Comparison of ENCODE assay signal across 22 mouse cellular contexts in the genomic region with DNA sequence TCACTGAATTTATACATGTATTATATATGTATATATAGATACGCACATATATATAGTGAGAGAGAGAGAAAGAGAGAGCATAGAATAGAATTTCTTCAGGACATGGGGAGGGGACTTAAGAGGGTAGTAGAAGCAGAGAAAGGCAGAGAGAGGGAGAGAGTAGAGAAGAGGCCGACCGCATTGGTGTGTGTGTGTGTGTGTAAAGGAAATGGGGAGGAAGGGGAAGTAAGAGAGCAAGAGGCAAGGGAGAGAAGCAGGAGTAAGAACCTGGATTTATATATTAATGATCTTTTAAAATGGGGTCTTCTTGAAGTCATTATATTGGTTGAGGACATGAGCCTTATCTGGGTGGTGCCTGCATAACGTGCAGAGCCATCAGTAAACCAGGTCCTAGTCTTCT.
"Had no signal": no experiment of that assay in that cellular context is flagged by ENCODE, and none has a peak within 500 bp of the region (broad histone marks: within the 10 kb centered on the region; RNA-seq: fewer than 3 reads in every experiment).

No protein-coding gene starts in this region.

- H3K4me3 ChIP-seq: liver, embryonic 15.5 days; lung, embryonic 15.5 days; megakaryocyte, embryonic 14.5 days; midbrain, embryonic 13.5 days; myocyte; neural tube, embryonic 13.5 days; neural tube, embryonic 15.5 days; stomach, embryonic 15.5 days had no signal

- H3K9me3 ChIP-seq: liver, embryonic 15.5 days; lung, embryonic 15.5 days; megakaryocyte, embryonic 14.5 days; midbrain, embryonic 13.5 days; neural tube, embryonic 13.5 days; neural tube, embryonic 15.5 days; stomach, embryonic 15.5 days had no signal

- H3K4me1 ChIP-seq: liver, embryonic 15.5 days; lung, embryonic 15.5 days; midbrain, embryonic 13.5 days; neural tube, embryonic 13.5 days; neural tube, embryonic 15.5 days; stomach, embryonic 15.5 days had no signal

- H3K36me3 ChIP-seq: liver, embryonic 15.5 days; lung, embryonic 15.5 days; midbrain, embryonic 13.5 days; neural tube, embryonic 13.5 days; neural tube, embryonic 15.5 days; stomach, embryonic 15.5 days had no signal

- H3K9ac ChIP-seq: liver, embryonic 15.5 days; liver, postnatal 0 days; lung, embryonic 15.5 days; midbrain, embryonic 13.5 days; neural tube, embryonic 13.5 days; neural tube, embryonic 15.5 days; stomach, embryonic 15.5 days had no signal

- ATAC-seq: liver, postnatal 0 days; lung, postnatal 0 days; midbrain, embryonic 13.5 days; midbrain, embryonic 16.5 days had no signal

- H3K27me3 ChIP-seq: liver, embryonic 15.5 days; lung, embryonic 15.5 days; midbrain, embryonic 13.5 days; neural tube, embryonic 13.5 days; neural tube, embryonic 15.5 days; stomach, embryonic 15.5 days had no signal

- H3K27ac ChIP-seq: liver, embryonic 15.5 days; lung, embryonic 15.5 days; macrophage; midbrain, embryonic 13.5 days; neural tube, embryonic 13.5 days; neural tube, embryonic 15.5 days; stomach, embryonic 15.5 days; stomach, postnatal 0 days had no signal

- DNase-seq: liver, postnatal 0 days; lung, adult 2 months; lung, postnatal 14 days; lung, postnatal 36 days; retina, postnatal 1 day; right cerebral cortex, adult 18-20 months; thymus, adult 2 months; thymus, postnatal 25 days; thymus, postnatal 4 days had no signal

- H3K4me2 ChIP-seq: liver, embryonic 15.5 days; lung, embryonic 15.5 days; midbrain, embryonic 11.5 days; midbrain, embryonic 13.5 days; neural tube, embryonic 13.5 days; neural tube, embryonic 15.5 days; stomach, embryonic 15.5 days had no signal
